Mouse (Mus musculus) heart, embryonic 13.5 days (tissue): ENCODE measurements around the gene Tinf2. TPM values are rescaled to one million over a fixed set of nuclear protein-coding genes. Genes with fewer than 3 reads are reported as not detected.

Experiments used
- ATAC-seq: fragments of 200-750 bp; cut with Nextera tagmentation; 2 replicates; pipeline ENCODE4 v1.8.0; 2017; ENCODE audit warnings: moderate TSS enrichment; ENCODE audit not compliant: insufficient number of reproducible peaks, low FRiP score, low TSS enrichment; ENCODE audit errors: extremely low read depth
- H3K27ac ChIP-seq: fragments of 300-500 bp; sonication (generic); replicated peaks from 2 replicates; pipeline ENCODE4 v1.5.1; 2015; ENCODE audit warnings: moderate library complexity, mild to moderate bottlenecking, inconsistent platforms
- H3K27me3 ChIP-seq: fragments of 300-500 bp; sonication (generic); replicated peaks from 2 replicates; pipeline ENCODE4 v1.6.1; 2015; ENCODE audit warnings: mild to moderate bottlenecking, inconsistent platforms
- H3K36me3 ChIP-seq: fragments of 300-500 bp; sonication (generic); 2 replicates; pipeline ENCODE4 v1.6.1; 2015; ENCODE audit warnings: mild to moderate bottlenecking, inconsistent platforms
- H3K4me1 ChIP-seq: fragments of 300-500 bp; sonication (generic); 2 replicates; pipeline ENCODE4 v1.6.1; 2015; ENCODE audit warnings: inconsistent platforms
- H3K4me2 ChIP-seq: fragments of 300-500 bp; sonication (generic); 2 replicates; pipeline ENCODE4 v1.6.1; 2015; ENCODE audit warnings: inconsistent platforms, mild to moderate bottlenecking, moderate library complexity
- H3K4me3 ChIP-seq: fragments of 300-500 bp; sonication (generic); 2 replicates; pipeline ENCODE4 v1.5.1; 2015; ENCODE audit warnings: moderate library complexity, mild to moderate bottlenecking, inconsistent platforms
- H3K9ac ChIP-seq: fragments of 300-500 bp; sonication (generic); 2 replicates; pipeline ENCODE4 v1.6.1; 2015; ENCODE audit warnings: inconsistent platforms, mild to moderate bottlenecking, moderate library complexity
- H3K9me3 ChIP-seq: fragments of 300-500 bp; sonication (generic); 2 replicates; pipeline ENCODE4 v1.6.1; 2016; ENCODE audit warnings: inconsistent platforms
- WGBS: fragments of 180-500 bp; shearing (Covaris S2); methylation state at CpG from one replicate; pipeline ENCODE4 v1.1.7; 2015; ENCODE audit warnings: mixed read lengths; 5-methylcytosine and 5-hydroxymethylcytosine counted together
- polyA plus RNA-seq: library from polyadenylated mRNA; unstranded; fragments of >200 nt; fragmentation: Nextera tagmentation; extraction: Ambion mirVana; gene quantifications from 2 replicates; pipeline ENCODE4 v1.2.1, GENCODE M21; 2015

Tinf2 gene
- polyA plus RNA-seq, 1 experiment from 2014 or later = 32.1 TPM

DNA sequence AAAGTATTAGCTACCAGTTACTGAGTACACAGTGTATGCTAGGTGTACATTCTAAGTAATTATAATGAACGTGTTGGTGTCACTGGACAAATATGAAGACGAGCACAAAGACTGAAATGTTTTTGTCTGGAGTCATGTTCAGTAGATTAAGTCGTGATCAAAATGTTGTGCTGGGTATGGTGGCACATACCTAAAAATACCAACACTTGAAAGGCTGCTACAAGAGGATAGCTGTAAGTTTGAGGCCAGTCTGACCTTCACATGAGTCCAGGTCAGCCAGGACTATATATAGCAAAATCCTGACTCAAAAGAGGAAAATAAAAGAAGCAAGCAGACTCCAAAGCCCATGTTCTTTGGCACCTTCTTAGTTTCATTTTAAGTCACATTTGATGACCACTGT lies 24.7 kb downstream of the Tinf2 start:
- H3K9me3 ChIP-seq = no peaks in the 10 kb centered on the region
- H3K4me2 ChIP-seq = peak overlapping the region; percentile 24
- H3K27ac ChIP-seq = peak overlapping the region; percentile 86
- no peak overlapping the region; the same call in 1 of the 2 replicates for H3K9ac ChIP-seq
- no peak; the same call in 1 of the 2 replicates for ATAC-seq
- peaks cover 31% of the 10 kb centered on the region for H3K4me1 ChIP-seq
- WGBS = 39% methylated on average over 3 of the region's 3 CpGs
- peaks cover 24% of the 10 kb centered on the region for H3K36me3 ChIP-seq
- H3K27me3 ChIP-seq = no peaks in the 10 kb centered on the region
- no peak overlapping the region for H3K4me3 ChIP-seq

DNA sequence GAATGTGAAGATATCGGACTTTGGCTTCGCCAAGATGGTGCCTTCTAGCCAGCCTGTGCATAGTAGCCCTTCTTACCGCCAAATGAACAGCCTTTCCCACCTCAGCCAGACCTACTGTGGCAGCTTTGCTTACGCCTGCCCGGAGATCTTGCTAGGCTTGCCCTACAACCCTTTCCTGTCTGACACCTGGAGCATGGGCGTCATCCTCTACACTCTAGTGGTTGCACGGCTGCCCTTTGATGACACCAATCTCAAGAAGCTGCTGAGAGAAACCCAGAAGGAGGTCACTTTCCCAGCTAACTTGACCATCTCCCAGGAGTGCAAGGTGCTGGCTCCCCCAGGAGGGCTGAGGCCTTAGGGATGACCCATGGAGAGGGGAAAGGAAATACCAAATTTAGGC lies 30.1 kb downstream of the Tinf2 start:
- H3K9ac ChIP-seq = no peak overlapping the region
- 0 out of 2 replicates have a peak, but pooled peaks cover 3% of the 10 kb centered on the region for H3K4me1 ChIP-seq
- no peak for ATAC-seq
- H3K9me3 ChIP-seq = no peaks in the 10 kb centered on the region
- no peaks in the 10 kb centered on the region for H3K27me3 ChIP-seq
- H3K36me3 ChIP-seq = peaks cover 6% of the 10 kb centered on the region
- no peak overlapping the region for H3K4me2 ChIP-seq
- WGBS = 69% methylated on average over 7 of the region's 7 CpGs
- H3K27ac ChIP-seq = no peak overlapping the region
- H3K4me3 ChIP-seq = no peak overlapping the region

DNA sequence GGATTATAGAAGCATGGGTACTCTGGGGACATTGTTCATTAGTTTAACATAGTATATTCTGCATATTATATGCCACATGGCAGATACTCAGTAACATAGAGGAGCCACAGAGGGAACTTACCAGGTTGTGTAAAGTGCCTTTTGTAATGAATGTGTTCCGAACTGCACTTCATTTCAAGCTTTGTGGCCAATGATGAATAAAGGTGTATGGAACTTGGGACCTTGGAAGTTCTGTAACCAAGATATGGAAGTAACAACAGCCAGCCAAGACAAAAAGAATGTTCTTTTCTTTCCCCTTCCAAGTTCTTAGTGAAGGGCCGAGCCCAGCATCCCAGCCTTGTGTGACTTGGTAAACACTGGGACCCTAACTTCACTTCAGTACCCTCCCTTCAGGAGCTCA lies 31.7 kb downstream of the Tinf2 start, which contains the start of gene Tssk4:
TSS of gene Tssk4 (plus strand) at position 301 of the 400 bp plus-strand sequence.
- peaks cover 8% of the 10 kb centered on the region for H3K4me1 ChIP-seq
- no peak within 1 kb of the TSS for H3K9ac ChIP-seq
- WGBS = 87% methylated on average over 2 of the region's 2 CpGs

DNA sequence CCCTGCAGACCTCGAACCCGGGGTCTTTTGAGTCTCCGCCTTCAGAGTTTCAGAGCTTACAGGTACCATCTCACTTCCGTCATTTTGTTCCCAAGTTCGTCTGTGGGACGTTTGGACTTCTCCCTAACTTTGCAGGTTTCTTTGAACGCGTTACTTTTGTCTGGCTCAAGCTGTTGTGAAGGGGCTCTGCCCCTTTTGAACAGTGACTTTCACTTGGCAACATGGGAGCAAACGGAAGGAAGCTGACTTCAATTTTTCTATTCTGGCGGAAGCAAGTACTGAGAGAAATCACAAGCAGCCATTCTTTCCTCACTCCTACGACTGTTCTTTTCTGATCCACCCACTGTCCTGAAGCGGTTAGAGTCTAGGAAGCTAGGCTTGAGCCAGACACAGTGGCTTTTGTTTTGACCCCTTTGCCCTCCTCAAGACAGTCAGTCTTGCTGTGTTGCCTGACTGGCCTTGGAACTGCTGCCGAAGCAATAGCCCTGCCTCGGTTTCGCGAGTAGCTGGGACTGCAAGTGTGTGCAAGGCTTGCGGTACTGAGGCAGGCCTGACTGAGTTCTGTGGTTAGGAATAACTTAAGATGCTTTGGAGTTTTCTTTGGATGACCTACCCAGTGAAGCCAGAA lies 37.2 kb downstream of the Tinf2 start:
- H3K9ac ChIP-seq = peak overlapping the region; percentile 99

More for the DNA sequence above, 31.7 kb downstream of the Tinf2 start, which contains the start of gene Tssk4:
- Histone ChIP-seq H3K27ac (no peak within 1 kb of the TSS), H3K9me3 (no peaks in the 10 kb centered on the region), H3K27me3 (no peaks in the 10 kb centered on the region), H3K4me3 (no peak within 1 kb of the TSS), H3K4me2 (no peak within 1 kb of the TSS), H3K36me3 (peaks cover 14% of the 10 kb centered on the region)
- no peak for ATAC-seq

DNA sequence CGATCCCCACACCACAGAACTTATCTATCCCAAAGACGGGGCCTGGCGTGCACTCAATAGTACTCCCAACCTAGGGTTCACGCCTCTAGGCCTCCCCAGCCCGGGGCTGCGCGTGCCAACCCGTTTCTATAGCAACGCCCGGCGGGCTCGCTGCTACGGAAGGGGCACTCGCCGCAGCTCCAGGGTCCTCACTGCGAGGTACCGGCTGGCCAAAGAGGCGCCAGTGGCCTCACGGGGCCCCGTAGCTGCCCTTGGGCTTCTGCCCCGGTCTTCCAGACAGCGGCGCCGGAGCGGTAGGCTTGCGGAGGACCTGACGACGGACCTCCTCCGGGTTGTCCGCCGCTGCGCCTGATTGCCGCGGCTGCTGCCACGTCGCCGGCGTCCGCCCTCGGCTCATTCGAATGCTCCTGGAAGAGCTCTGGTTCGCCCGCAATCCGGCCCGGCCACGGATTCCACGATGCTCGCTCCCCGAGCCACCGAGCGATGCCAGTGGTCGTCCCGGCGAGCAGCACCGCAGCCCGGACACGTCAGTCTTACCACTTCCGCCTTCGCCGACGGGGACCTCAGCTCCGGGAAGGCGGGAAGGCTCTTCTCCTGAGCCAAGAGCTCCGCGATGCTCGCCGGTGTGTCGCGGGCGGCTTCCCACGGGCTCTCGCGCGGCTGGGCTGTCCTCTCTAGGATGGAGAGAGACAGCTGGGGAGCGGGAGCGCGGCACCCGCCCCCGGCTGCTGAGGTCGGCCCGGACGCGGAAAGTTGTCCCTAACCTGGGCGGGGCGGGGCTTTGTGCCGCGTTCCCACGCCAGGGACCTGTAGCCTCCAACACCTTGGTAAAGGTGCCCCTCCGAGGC lies 38.3 kb downstream of the Tinf2 start, which contains the start of gene Tm9sf1:
TSS of gene Tm9sf1 (minus strand) at position 747 of the 848 bp plus-strand sequence.
- H3K4me2 ChIP-seq = peak within 1 kb of the TSS; percentile 94
- H3K27me3 ChIP-seq = no peaks in the 10 kb centered on the region
- H3K4me1 ChIP-seq = peaks cover 31% of the 10 kb centered on the region
- peaks cover 50% of the 10 kb centered on the region for H3K36me3 ChIP-seq
- peak within 1 kb of the TSS; percentile 85 for H3K4me3 ChIP-seq
- peak within 1 kb of the TSS; percentile 96 for H3K27ac ChIP-seq
- no peaks in the 10 kb centered on the region for H3K9me3 ChIP-seq
- under 1% methylated on average over 76 of the region's 89 CpGs for WGBS
- H3K9ac ChIP-seq = peak within 1 kb of the TSS; percentile 99
- peak; percentile 85 for ATAC-seq

More for the DNA sequence above, 37.2 kb downstream of the Tinf2 start:
- Histone ChIP-seq H3K4me3 (peak overlapping the region; percentile 85), H3K27me3 (no peaks in the 10 kb centered on the region), H3K9me3 (no peaks in the 10 kb centered on the region), H3K4me2 (peak overlapping the region; percentile 94), H3K4me1 (peaks cover 31% of the 10 kb centered on the region), H3K27ac (peak overlapping the region; percentile 96), H3K36me3 (peaks cover 39% of the 10 kb centered on the region)
- ATAC-seq = no peak
- 27% methylated on average over 17 of the region's 17 CpGs for WGBS

DNA sequence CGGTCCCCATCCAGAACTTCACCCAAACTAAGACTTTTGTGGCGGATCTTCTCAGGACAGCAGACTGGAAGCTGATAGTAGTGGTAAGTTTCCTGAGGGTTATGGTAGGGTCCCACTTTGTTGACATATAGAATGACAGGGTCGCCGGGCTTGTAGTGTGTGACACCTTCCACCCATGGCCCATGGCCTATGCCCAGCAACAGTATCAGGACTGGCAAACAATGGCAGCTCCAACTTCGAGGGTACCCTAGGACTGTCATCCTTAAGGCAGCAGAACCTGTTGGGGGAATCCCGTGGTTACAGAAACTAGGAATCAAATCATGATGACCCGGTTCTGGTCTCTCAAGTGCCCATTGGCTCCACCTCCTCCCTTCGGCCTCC lies 39.0 kb downstream of the Tinf2 start:
- Histone ChIP-seq H3K36me3 (peaks cover 56% of the 10 kb centered on the region), H3K4me2 (peak overlapping the region; percentile 94), H3K4me3 (peak overlapping the region; percentile 85), H3K27ac (peak overlapping the region; percentile 96), H3K9me3 (no peaks in the 10 kb centered on the region), H3K9ac (peak overlapping the region; percentile 99), H3K4me1 (peaks cover 31% of the 10 kb centered on the region), H3K27me3 (no peaks in the 10 kb centered on the region)
- ATAC-seq = no peak
- 18% methylated on average over 8 of the region's 8 CpGs for WGBS

DNA sequence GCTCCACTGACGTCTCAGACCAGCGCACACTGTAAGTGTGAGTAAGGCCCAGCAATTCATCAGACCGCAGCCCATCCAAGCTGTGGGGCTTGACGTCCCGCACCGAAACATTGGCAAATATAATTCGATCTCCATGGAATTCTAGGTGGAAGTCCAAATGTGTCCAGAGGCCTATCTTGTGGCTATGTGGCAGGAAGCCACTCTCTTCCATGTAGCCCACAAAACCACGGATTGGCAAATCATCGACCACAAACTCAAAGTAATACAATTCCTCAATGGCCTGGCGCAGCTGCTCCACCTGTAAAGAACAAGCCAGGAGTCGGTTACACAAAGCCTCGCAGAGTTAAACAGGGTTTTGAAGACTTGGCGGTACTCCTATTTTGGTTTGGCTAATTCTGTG lies 40.3 kb downstream of the Tinf2 start:
- 90% methylated on average over 13 of the region's 13 CpGs for WGBS
- no peak overlapping the region for H3K4me3 ChIP-seq
- H3K4me2 ChIP-seq = no peak overlapping the region
- H3K4me1 ChIP-seq = peaks cover 33% of the 10 kb centered on the region
- H3K36me3 ChIP-seq = peaks cover 61% of the 10 kb centered on the region
- no peak overlapping the region for H3K9ac ChIP-seq
- H3K27me3 ChIP-seq = no peaks in the 10 kb centered on the region
- no peaks in the 10 kb centered on the region for H3K9me3 ChIP-seq
- no peak for ATAC-seq
- no peak overlapping the region for H3K27ac ChIP-seq

DNA sequence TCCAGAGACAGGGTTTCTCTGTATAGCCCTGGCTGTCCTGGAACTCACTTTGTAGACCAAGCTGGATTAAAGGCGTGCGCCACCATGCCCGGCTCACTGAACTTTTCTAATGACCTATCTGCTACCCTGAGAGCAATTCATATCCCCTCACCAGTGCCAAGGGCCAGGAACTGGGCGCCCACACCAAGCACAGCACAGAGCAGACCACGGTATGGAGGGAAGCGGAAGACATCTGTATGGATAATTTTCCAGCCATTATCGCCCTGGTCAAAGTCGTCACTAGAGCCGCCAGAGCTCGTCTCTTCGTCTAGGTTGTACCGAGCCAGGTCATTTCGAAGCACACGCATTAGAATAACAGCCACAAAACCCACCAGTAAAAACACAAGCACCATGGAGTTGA lies 40.8 kb downstream of the Tinf2 start:
- Histone ChIP-seq H3K27ac (no peak overlapping the region), H3K4me2 (no peak overlapping the region), H3K36me3 (peaks cover 60% of the 10 kb centered on the region), H3K9ac (no peak overlapping the region), H3K4me3 (no peak overlapping the region), H3K27me3 (no peaks in the 10 kb centered on the region), H3K4me1 (peaks cover 37% of the 10 kb centered on the region), H3K9me3 (no peaks in the 10 kb centered on the region)
- 94% methylated on average over 14 of the region's 14 CpGs for WGBS
- ATAC-seq = no peak

DNA sequence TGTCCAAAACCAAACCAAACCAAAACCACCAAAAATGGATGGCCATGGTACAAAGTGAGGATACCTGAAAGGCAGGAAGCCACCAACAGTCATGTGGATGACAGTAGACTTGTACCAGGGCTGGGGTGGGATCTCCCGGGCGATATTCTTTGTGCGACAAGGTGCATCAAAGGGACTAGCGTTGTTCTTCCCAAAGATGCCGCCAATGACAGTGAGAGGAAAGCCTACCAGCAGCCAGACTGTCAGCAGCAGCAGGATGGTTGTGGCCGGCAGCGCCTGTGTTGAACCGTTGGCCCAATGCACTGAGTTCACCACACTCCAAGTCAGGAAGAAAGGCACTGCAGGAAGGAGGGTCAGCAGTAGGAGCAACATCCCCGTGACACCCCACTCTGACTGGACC lies 43.8 kb downstream of the Tinf2 start, which contains the start of gene Gm49378:
TSS of gene Gm49378 (minus strand) at position 101 of the 400 bp plus-strand sequence.
- 92% methylated on average over 9 of the region's 9 CpGs for WGBS
- H3K4me2 ChIP-seq = no peak within 1 kb of the TSS

DNA sequence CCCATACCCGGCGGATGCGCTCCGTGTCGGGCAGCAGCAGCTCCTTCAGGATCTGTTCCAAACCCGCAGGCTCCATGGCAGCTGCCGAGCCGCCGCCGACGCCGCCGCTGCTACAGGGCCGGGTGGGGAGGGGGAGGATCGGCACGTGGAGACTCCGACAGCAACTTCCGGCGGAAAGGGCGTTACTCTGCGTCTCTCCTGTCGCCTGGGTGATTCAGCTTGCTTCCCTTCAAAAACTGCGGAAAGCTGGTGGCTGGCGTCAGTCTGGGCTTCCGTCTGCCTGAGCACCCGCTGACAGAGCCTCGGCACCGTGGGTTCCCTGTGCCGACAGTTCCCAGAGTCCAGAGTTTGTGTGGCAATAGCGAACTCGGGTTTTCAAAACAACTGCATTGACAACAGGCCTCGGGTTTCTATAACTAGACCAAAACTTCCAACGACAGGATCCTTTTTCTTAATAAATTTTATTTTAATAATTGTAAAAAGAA lies 46.1 kb downstream of the Tinf2 start, which contains the start of gene Ipo4:
TSS of gene Ipo4 (minus strand) at position 435 of the 485 bp plus-strand sequence.
- Histone ChIP-seq H3K27me3 (no peaks in the 10 kb centered on the region), H3K27ac (peak within 1 kb of the TSS; percentile 70), H3K36me3 (peaks cover 85% of the 10 kb centered on the region), H3K4me1 (peaks cover 19% of the 10 kb centered on the region), H3K4me2 (peak within 1 kb of the TSS; percentile 88), H3K9me3 (no peaks in the 10 kb centered on the region), H3K4me3 (peak within 1 kb of the TSS; percentile 75), H3K9ac (peak within 1 kb of the TSS; percentile 87)
- 0 out of 2 replicates have a peak, but pooled peaks have one; percentile 56 for ATAC-seq
- 1% methylated on average over 33 of the region's 33 CpGs for WGBS

More for the DNA sequence above, 43.8 kb downstream of the Tinf2 start, which contains the start of gene Gm49378:
- no peak for ATAC-seq
- Histone ChIP-seq H3K9ac (no peak within 1 kb of the TSS), H3K4me3 (no peak within 1 kb of the TSS), H3K36me3 (peaks cover 75% of the 10 kb centered on the region), H3K9me3 (no peaks in the 10 kb centered on the region), H3K4me1 (peaks cover 31% of the 10 kb centered on the region), H3K27ac (no peak within 1 kb of the TSS), H3K27me3 (no peaks in the 10 kb centered on the region)
